Mouse (Mus musculus) thymus, postnatal 14 days (tissue): Measurements from ENCODE around the gene Emp1.

Experiments used
- DNase-seq: peaks from one replicate; pipeline ENCODE4 v3.0.0; 2021

The Emp1 gene

DNA sequence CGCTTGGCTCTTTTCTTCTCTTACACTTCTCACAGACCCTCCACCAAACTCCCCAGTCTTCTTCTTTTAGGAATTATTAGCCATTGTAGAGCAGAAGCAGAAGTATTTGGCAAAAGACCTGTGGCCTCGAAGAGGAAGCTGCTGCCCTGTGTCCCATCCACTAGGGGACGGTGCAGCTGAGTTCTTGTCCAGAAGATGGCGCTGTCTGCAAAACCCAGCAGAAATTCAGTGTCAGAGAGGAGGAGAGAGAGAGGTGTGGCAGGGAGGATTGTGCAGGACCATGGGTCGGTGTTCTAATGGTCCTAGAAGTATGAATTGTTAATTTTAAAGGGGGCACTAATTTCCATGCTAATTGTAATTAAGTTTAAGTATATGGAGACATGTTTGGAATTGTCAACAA is 55.1 kb downstream of the Emp1 start:
- DNase-seq, result peak; percentile 50

DNA sequence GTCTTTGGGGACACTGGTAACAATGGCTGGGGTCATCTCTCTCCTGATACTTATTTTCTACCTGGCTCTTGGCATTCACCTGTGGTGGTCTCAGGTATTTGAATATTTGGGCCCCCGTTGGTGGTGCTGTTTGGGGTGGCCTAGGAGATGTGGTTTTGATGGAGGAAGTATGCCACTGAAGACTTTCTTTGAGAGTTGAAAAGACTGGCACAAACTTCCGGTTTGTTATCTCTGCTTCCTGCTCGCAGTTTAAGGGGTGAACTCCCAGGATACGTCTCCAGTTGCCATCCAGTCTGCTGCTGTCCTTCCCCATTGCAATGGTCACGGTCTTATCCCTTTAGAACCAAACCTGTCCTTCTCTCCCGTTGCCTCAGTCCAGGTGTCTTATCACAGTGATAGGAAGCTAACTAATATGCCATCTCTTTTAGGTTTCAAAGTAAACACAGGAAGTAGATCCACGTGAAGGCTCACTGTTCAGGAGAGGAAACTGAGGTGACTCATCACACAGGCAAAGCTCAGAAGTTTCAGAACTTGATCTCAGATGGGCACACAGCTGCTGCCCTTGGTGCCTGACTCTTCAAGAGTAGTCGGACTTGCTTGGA is 56.0 kb downstream of the Emp1 start:
- peak; percentile 47 for DNase-seq

DNA sequence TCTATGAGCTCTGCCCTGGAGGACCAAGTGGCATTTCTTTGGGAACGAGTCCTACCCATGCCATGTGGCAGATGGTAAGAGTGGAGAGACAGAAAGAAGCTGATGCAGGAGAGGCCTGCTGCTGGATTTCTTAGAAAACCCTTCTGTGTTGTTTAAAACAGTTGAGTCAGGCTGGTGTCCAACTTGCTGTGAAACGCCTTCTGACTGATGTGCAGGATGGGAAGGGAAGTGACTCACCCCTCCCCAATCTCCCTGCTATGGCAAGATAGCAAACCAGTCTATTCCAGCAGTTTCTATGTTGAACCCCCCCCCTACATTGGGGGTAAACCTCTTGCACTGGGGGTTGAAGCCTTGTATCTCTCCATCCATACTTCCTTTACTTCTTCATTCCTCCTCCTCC is 65.9 kb downstream of the Emp1 start:
- DNase-seq, result no peak

DNA sequence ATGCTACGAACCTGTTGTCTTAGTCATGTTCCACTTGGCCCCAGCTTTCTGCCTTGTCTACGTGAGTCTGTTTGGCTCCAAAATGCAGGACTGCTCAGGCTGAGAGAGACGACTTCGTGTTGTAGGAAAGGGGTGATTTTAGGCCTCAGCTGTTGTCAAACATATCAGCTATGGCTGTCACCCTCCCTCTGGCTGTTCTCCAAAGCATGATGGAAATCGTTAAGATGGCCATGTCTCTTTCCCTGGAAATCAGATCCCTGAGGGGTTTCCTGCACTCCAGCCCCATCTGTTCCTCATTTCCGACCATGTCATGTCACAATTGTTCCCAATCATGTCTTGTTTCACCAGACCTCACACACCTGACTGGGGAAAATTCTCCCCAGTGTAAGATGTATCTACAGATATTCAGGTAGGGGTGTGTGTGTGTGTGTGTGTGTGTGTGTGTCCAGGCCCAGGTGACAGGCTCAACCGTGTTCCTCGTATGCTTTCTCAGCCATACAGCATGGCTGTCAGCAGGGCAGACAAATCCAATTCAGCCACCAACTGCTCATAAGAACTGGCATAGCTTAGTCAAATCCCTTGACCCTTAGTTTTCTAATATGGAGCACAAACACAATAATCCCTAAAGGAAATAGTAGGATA is 67.0 kb downstream of the Emp1 start:
- no peak for DNase-seq

DNA sequence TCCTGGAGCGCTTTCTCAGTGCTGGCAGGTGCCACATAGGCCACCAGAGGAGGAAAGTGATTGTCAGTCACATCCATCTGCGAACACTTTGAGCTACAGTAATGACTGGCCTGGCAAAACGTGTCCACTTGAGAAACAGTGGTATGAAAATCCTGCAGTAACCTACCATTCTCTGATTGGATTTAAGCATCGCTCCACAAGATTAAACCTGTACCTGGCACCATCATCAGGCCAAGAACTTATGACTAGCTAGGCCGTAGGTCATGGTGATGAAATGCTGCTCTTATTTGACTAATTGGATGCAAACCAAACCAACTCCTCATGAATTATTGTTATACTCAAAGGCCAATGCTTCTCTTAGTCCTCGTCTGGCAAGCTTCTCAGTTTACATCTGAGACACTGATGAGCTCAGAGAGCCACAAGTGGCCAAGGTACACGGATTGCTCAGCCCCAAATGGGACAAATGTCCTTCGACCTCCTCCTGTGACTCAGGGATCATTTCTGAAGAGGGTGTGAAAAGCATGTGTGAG is 68.2 kb downstream of the Emp1 start:
- no peak for DNase-seq
